Mouse (Mus musculus): ENCODE measurements around the gene Arel1.

Gene Arel1

GRCm38 (mm10) chr12:84970428-84971096, at the start of gene Arel1, which contains the start of gene Fcf1:
Arel1 (minus strand) TSS chr12:84970900.
Fcf1 (plus strand) TSS chr12:84970897.
- peak; percentile 86 for DNase-seq (ENCODE audit: low spot score)

- no peak for DNase-seq (ENCODE audit: low spot score)
Observed at GRCm38 (mm10) chr12:85012185-85012584, 41.5 kb upstream of the Arel1 start.

DNA sequence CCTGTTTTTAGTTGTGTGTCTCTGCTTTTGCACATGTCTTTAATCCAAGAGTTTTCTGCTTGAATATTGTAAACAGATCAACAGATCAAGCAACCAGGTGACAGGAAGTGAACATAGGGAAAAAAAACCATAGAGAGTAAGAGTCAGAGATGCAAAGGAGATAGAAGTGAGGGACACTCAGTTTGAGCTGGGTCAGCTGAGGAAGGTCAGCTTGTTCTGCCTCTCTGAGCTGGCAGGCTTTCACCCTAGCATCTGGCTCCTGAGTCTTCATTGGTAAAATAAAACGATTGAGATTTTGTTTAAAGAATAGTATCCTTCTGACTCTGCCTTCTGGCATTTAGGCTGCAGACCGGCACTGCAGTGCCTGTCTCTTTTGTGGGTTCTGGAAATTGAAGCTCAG, 39.8 kb upstream of the Arel1 start:
- no peak for DNase-seq (ENCODE audit: low spot score)

GRCm38 (mm10) chr12:85009776-85010175, 39.1 kb upstream of the Arel1 start:
- DNase-seq (ENCODE audit: low spot score): no peak

DNA sequence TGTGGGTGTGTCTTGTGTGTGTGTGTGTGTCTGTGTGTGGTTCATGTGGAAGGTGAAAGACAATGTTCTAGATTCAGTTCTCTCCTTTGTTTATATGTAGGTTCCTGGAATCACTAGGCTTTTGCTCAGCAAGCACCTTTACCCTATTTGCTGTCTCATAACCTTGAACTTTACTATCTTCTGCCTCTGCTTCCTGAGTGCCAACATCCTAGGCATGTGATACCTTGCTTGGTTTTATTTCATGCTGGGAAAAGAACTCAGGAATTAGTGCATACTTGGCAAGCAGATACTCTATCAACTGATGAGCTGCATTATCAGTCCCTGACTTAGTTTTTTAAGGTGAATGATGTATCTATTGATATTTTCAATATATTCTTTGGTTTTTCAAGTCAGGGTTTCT, 36.3 kb upstream of the Arel1 start:
- no peak for DNase-seq (ENCODE audit: low spot score)

GRCm38 (mm10) chr12:85006206-85006605, 35.5 kb upstream of the Arel1 start:
- no peak for DNase-seq (ENCODE audit: low spot score)

DNA sequence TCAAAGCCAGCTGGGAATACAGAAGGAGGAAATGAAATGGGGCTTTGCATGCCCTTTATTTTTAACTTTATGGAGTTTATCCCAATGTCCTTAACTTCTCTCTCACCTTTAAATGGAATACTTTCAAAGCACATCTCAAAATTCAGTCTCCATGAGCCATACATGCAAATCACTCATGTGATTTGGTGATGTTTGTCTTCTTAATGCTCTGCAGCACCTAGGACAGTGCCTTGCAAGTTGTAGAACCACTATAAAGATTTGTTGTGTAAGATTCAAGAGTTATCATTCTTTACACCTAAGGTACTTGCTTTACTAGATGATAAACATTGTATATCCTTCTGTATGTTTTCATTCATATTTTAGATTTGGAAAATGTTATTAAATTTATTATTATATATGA, 28.4 kb upstream of the Arel1 start:
- no peak for DNase-seq (ENCODE audit: low spot score)

DNA sequence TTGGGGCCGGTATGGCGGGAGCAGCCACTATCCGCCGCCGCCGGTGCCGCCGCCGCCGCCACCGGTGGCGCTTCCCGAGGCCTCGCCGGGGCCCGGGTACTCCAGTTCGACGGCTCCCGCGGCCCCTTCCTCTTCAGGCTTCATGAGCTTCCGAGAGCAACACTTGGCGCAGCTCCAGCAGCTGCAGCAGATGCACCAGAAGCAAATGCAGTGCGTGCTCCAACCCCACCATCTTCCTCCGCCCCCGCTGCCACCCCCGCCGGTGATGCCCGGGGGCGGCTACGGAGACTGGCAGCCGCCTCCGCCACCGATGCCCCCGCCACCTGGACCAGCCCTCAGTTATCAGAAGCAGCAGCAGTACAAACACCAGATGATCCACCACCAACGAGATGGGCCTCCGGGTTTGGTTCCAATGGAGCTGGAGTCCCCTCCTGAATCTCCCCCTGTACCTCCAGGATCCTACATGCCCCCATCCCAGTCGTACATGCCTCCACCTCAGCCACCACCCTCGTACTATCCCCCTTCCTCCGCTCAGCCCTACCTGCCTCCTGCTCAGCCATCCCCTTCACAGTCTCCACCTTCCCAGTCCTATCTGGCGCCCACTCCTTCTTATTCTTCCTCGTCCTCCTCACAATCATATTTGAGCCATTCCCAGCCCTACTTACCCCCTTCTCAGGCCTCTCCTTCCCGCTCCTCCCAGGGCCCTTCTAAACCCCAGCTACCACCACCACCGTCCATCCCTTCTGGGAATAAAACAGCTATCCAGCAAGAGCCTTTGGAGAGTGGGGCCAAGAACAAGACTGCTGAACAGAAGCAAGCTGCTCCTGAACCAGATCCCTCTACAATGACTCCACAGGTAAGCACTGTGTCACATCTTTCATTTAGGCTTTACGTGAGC, 26.1 kb upstream of the Arel1 start:
- no peak for DNase-seq (ENCODE audit: low spot score)

DNA sequence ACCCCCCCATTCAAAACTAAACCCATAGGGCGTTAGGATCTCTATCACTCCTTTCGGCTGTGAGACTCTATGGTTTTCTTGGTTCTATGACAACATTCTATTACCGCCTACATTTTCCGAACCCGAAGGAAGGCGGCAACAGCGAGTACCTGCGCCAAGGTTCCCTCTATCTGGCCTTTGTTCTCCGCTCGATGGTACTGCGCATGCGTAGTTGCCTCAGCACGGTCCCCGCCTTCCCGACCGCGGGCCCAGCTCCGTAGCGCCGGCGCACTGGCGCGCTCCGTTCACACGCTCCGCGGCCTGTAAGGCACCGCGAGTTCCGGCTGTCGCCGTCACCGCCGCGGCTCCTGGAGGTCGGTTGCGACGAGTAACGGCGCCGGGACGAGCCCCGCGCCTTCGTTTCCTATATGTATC, 25.4 kb upstream of the Arel1 start, which contains the start of gene Ylpm1:
Gene Ylpm1, plus strand, starts transcription at position 239 of the 414 bp plus-strand sequence.
- DNase-seq (ENCODE audit: low spot score): peak; percentile 98

- DNase-seq (ENCODE audit: low spot score): no peak
Observed at GRCm38 (mm10) chr12:84995112-84995761, 24.5 kb upstream of the Arel1 start.

DNA sequence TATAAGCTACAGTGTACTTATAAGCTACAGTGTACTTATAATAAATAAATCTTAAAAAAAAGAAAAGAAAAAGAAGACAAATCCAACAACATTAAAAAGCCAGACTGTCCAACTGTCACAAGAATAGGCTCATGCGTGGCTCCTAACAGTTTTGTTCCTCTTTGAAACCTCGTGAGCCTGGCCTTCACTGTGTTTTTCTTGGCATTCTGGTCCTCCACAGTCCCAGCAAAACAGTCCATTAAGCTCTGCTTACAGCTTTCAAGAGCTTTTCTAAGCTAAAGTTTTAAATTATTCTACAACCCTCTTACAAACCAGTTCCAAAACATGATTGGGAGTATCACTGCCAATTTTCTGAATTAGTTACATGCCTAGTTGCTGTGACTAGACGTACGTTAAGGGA, 18.8 kb upstream of the Arel1 start:
- no peak for DNase-seq (ENCODE audit: low spot score)

DNA sequence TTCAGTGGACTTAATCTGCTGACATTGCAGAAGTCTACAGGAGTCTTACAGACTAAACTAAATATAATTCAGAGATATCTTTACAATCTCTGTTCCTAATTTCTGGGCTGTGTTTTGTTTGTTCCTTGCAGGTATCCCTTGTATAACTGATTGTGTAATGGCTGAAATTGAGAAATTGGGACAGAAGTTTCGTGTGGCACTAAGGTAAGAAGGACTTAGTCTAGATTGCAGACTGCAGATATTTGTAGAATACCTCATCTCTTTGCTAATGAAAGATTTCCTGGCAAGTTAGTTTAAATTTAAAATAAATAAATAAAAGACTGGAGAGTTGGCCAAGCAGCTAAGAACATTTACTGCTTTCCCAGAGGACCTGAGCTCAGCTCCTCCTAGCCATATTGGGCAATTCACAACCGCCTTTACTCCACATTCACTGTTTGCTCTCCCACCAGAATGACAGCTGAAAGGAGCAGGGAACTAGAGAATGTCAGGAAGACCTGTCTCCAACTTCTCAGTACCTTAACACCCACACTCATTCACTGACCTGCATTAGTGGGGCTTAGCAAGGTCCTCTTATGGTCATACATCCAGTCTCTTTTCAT, 8.7 kb upstream of the Arel1 start:
- no peak for DNase-seq (ENCODE audit: low spot score)

DNA sequence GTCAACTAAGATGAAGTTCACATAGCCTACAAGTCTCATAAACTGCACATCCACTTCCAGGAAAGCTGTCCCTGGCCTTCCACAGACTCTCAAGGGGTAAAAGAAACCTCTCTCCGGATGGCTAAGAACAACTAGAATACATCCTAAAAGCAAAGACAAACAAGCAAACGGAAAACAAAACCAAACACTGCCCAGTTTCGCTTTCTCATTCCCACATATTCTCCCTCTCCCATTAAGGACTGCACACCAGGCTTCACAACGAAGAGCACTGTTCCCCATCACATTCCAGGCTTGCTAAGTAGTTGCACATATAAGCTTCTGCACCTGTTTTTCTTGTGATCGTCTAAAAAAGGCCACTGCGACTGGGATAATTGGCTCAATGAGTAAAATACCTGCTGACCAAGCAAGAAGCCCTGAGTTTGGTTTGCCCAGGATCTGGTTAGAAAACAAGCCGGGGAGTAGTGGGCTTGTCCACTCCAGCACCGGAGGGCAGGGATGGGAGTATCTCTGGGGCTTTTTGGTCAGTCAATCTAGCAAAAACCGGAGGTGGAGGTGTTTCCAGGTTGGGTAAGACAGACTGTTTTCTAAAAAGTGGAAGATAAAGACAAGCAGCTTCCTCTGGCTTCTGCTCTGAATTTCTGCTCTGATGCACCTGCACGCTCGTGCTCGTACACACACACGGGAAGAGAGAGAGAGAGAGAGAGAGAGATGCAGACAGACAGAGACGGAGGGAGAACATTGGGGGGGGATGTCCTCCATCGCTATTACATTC, 858 bp downstream of the Arel1 start:
- DNase-seq (ENCODE audit: low spot score): peak; percentile 11

- peak; percentile 26 for DNase-seq (ENCODE audit: low spot score)
Observed at GRCm38 (mm10) chr12:84968831-84969655, 1.7 kb downstream of the Arel1 start.

- no peak for DNase-seq (ENCODE audit: low spot score)
Observed at GRCm38 (mm10) chr12:84962606-84963005, 8.1 kb downstream of the Arel1 start.

DNA sequence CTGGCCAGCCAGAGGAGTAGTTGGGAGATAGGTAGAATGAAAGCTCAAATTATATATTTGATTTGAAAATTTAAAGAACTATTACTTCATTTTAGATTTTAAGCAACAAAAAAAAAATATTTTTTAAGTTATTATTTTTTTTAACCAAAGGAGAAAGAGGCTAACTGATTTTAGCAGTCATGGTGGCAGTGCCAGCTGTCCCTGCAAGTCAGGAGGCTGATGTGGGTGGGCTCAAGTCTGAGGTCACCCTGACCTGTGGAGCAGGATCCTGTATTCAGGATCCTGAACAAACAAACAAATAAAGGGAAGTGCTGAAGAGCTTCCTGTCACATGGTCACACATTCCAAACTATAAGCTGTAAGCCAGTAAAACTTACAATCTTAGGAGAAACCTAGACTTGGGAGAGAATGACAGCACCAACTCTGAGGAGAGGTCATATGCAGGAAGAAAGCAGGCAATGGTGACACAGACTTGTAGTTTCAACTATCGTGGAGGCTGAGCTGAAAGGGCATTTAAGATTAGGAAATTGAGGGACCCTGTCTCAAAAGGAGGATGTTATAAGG, 11.8 kb downstream of the Arel1 start:
- no peak for DNase-seq (ENCODE audit: low spot score)

- DNase-seq (ENCODE audit: low spot score): no peak
Observed at GRCm38 (mm10) chr12:84956317-84956716, 14.4 kb downstream of the Arel1 start.

GRCm38 (mm10) chr12:84952351-84952750, 18.3 kb downstream of the Arel1 start:
- no peak for DNase-seq (ENCODE audit: low spot score)

DNA sequence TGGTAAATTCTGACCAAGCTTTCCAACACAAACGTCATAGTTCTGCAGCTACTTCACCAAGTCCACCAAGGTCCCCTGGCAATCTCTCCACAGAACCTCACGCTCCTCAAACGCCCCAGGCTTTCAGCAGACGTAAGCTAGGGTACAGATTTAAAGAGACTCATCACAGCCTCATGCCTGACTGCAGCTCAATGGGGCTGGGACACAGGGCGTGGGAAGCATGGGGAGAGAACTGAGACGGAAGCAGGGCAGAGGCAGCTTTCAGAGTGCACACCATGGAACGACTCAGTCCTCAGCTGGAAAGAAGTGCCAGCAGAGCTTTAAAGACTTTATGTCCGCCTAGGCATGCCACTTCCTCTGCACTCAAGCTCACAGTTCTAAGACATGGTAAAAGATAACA, 19.2 kb downstream of the Arel1 start:
- no peak for DNase-seq (ENCODE audit: low spot score)

- DNase-seq (ENCODE audit: low spot score): no peak
Observed at GRCm38 (mm10) chr12:84950763-84951162, 19.9 kb downstream of the Arel1 start.

All from T-cell, adult 2 months (primary cell).